ENCODE assay signal across 8 mouse cellular contexts in the genomic region with DNA sequence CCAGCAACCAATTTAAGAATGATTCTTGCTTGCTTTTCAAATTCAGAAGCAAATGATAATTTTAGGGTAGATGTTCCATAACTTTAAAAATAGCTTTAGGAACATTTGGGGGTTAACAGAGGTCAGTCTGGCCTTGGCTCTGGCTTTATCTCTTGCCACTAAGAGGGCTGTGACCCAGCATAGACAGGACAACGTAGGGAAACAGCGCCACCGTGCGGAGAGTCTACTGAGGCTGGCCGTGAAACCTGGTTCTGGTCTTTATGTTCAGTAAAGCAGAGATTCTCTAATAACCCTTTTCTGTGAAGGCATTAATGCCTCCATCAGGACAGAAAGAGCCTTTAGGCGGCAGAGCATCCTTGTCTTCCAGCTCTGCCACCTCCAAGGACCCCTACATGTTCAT. TPM values are rescaled to one million over a fixed set of nuclear protein-coding genes. Genes with fewer than 3 reads are reported as not detected.
DNase-seq lines count a peak whose midpoint lies in the region; ATAC-seq and TF ChIP-seq lines count a peak whose summit lies in the region.

No protein-coding gene starts in this region.

- H3K4me2 ChIP-seq in neural tube, embryonic 15.5 days = no peak overlapping the region

- no peaks in the 10 kb centered on the region for H3K27me3 ChIP-seq in neural tube, embryonic 15.5 days (replicated peaks)
- H3K27me3 ChIP-seq in liver, adult 2 months (ENCODE audit: control insufficient read depth, insufficient read depth, low read length) = no peaks in the 10 kb centered on the region

- H3K36me3 ChIP-seq in neural tube, embryonic 15.5 days = no peaks in the 10 kb centered on the region
- H3K36me3 ChIP-seq in liver, adult 2 months (ENCODE audit: control insufficient read depth, insufficient read depth, low read length) = no peaks in the 10 kb centered on the region

- H3K27ac ChIP-seq in neural tube, embryonic 15.5 days (replicated peaks) = no peak overlapping the region
- H3K27ac ChIP-seq in liver, adult 2 months (replicated peaks; ENCODE audit: insufficient read depth, low read depth, low read length) = no peak overlapping the region

- peak; percentile 94 for TF ChIP-seq CTCF in liver, adult 2 months (IDR thresholded peaks at IDR 0.05; ENCODE audit: low read depth, low read length)

- ATAC-seq in neural tube, embryonic 15.5 days (ENCODE audit: low FRiP score) = no peak

- TF ChIP-seq POLR2A in liver, adult 2 months (IDR thresholded peaks at IDR 0.05; ENCODE audit: extremely low read depth, insufficient read depth, low read length) = no peak

- no peaks in the 10 kb centered on the region for H3K4me1 ChIP-seq in neural tube, embryonic 15.5 days
- no peaks in the 10 kb centered on the region for H3K4me1 ChIP-seq in liver, adult 2 months (ENCODE audit: control insufficient read depth, insufficient read depth, low read length)

- intact Hi-C loops in gastrocnemius, postnatal 14 days (cut with DNase I; ENCODE audit: low total_unique reads) = no loop called here

- no peak overlapping the region for H3K9ac ChIP-seq in neural tube, embryonic 15.5 days (replicated peaks)
- H3K9ac ChIP-seq in liver, adult 2 months (ENCODE audit: low read depth, low read length) = no peak overlapping the region

- H3K9me3 ChIP-seq in neural tube, embryonic 15.5 days (replicated peaks) = no peaks in the 10 kb centered on the region

- no peak overlapping the region for H3K4me3 ChIP-seq in neural tube, embryonic 15.5 days (replicated peaks)
- no peak overlapping the region for H3K4me3 ChIP-seq in liver, adult 2 months (ENCODE audit: insufficient read depth, low read depth, low read length)

- peak; percentile 84 for DNase-seq in neural tube, embryonic 10.5 days (ENCODE audit: extremely low spot score, low spot score)
- peak; percentile 39 for DNase-seq in cerebellum, adult 9-10 months
- peak; percentile 80 for DNase-seq in gastrocnemius, postnatal 14 days
- peak; percentile 80 for DNase-seq in kidney, adult 9 months
- peak; percentile 62 for DNase-seq in liver, adult 2 months (ENCODE audit: extremely low read depth, low read depth, low spot score)
- peak; percentile 50 for DNase-seq in ovary, postnatal 10 days (ENCODE audit: low spot score)
- DNase-seq in thymus, postnatal 0 days (ENCODE audit: low spot score) = peak; percentile 79

- 2% methylated on average over 6 of the region's 6 CpGs for WGBS in neural tube, embryonic 15.5 days
- 2% methylated on average over 6 of the region's 6 CpGs for WGBS in liver, adult 2 months

- no peaks in the 10 kb centered on the region for H3K79me2 ChIP-seq in liver, adult 2 months (ENCODE audit: control insufficient read depth, insufficient read depth, low read length)

RNA-seq across cellular contexts. Expression of a gene that starts 9.3 kb away (rescaled TPM):
- polyA plus RNA-seq in neural tube, embryonic 15.5 days (2015; fragmentation: Nextera tagmentation; extraction: Ambion mirVana) = 5.0 and 6.1 TPM in 2 replicates
- under 1 TPM; 0.66 to 0.94 TPM for total RNA-seq in gastrocnemius, postnatal 14 days (2021)
- 0.74 and 2.2 TPM in 2 replicates for total RNA-seq in liver, adult 2 months (2014; rRNA removed)
- 0.15 and 0.34 TPM in 2 replicates for polyA plus RNA-seq in liver, adult 2 months (2012; rRNA removed)
- polyA plus RNA-seq in thymus, postnatal 0 days (2015; fragmentation: Nextera tagmentation; extraction: Ambion mirVana) = 2.1 and 3.8 TPM in 2 replicates

RNA-seq across cellular contexts. Expression of a gene that starts 20.9 kb away (rescaled TPM):
- 0.09 and 0.19 TPM in 2 replicates for polyA plus RNA-seq in neural tube, embryonic 15.5 days (2015; fragmentation: Nextera tagmentation; extraction: Ambion mirVana)
- under 1 TPM; 0.06 to 0.07 TPM for total RNA-seq in gastrocnemius, postnatal 14 days (2021)
- 0.83 and 1.0 TPM in 2 replicates for total RNA-seq in liver, adult 2 months (2014; rRNA removed)
- polyA plus RNA-seq in liver, adult 2 months (2012; rRNA removed) = 0.90 and 1.9 TPM in 2 replicates
- 0.53 and 0.64 TPM in 2 replicates for polyA plus RNA-seq in thymus, postnatal 0 days (2015; fragmentation: Nextera tagmentation; extraction: Ambion mirVana)

RNA-seq across cellular contexts. Expression of a gene that starts 22.9 kb away (rescaled TPM):
- polyA plus RNA-seq in neural tube, embryonic 15.5 days (2015; fragmentation: Nextera tagmentation; extraction: Ambion mirVana) = 0.43 and 0.49 TPM in 2 replicates
- not detected for total RNA-seq in gastrocnemius, postnatal 14 days (2021)
- total RNA-seq in liver, adult 2 months (2014; rRNA removed) = 0.34 TPM in 1 of 2 replicates, not detected in the other
- polyA plus RNA-seq in liver, adult 2 months (2012; rRNA removed) = 0.19 and 0.39 TPM in 2 replicates
- 0.10 TPM in 2 replicates for polyA plus RNA-seq in thymus, postnatal 0 days (2015; fragmentation: Nextera tagmentation; extraction: Ambion mirVana)

RNA-seq across cellular contexts. Expression of a gene that starts 37.6 kb away (rescaled TPM):
- 0.14 and 1.4 TPM in 2 replicates for polyA plus RNA-seq in neural tube, embryonic 15.5 days (2015; fragmentation: Nextera tagmentation; extraction: Ambion mirVana)
- total RNA-seq in gastrocnemius, postnatal 14 days (2021) = under 1 TPM; 0.10 to 0.11 TPM
- total RNA-seq in liver, adult 2 months (2014; rRNA removed) = 0.09 and 0.20 TPM in 2 replicates
- 0.26 and 0.34 TPM in 2 replicates for polyA plus RNA-seq in liver, adult 2 months (2012; rRNA removed)
- polyA plus RNA-seq in thymus, postnatal 0 days (2015; fragmentation: Nextera tagmentation; extraction: Ambion mirVana) = 8.9 and 11.9 TPM in 2 replicates
